8 mouse cellular contexts compared by ENCODE assay signal in the genomic region with DNA sequence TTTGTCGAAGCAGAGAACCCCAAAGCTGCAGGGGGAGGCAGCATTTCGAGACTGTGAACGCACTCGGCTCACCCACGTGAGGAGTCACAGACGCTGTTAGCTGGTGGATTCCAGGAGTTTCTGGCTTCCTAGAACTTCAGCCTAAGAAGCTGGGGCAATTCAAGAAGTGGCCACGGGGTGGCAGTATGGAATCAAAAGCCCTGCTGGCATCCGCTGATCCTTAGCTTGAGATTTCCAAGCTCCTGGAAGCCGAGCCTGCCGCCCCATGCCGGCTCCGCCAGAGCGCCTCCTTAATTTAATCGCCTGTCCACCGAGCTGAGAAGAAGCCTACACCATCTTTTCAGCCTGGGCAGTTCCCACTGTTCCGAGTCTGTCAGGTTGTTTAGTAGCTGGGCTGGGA.
A peak's percentile ranks its signal among the peaks of the same experiment; 100 is the strongest.
DNase-seq lines count a peak whose midpoint lies in the region; ATAC-seq and TF ChIP-seq lines count a peak whose summit lies in the region.

No protein-coding gene starts in this region.

- H3K9me3 ChIP-seq in lung, postnatal 0 days (ENCODE audit: low read length), result no peaks in the 10 kb centered on the region

- H3K4me1 ChIP-seq in lung, postnatal 0 days (ENCODE audit: insufficient read depth, low read depth, low read length), result no peaks in the 10 kb centered on the region

- H3K27ac ChIP-seq in lung, postnatal 0 days (ENCODE audit: low read length), result no peak overlapping the region

- peak; percentile 83 for ATAC-seq in frontal cortex, adult (ENCODE audit: low TSS enrichment)
- peak; percentile 65 to 72; a peak in 2 of 4 replicates for ATAC-seq in hematopoietic stem cell, adult 5-6 weeks (replicated peaks in 1 of 2; ENCODE audit: insufficient read depth in 1 of 2, low FRiP score in 2 of 2, low TSS enrichment in 1 of 2, low read depth in 1 of 2, poor library complexity in 2 of 2, severe bottlenecking in 2 of 2)
- peak; percentile 58 for ATAC-seq in lung, postnatal 0 days

- no peak overlapping the region for H3K9ac ChIP-seq in lung, postnatal 0 days (replicated peaks; ENCODE audit: low read depth)

- no peak overlapping the region for H3K4me3 ChIP-seq in lung, postnatal 0 days (ENCODE audit: low read depth, low read length)

- no peaks in the 10 kb centered on the region for H3K36me3 ChIP-seq in lung, postnatal 0 days (ENCODE audit: insufficient read depth, low read length)

- TF ChIP-seq EP300 in lung, postnatal 0 days (IDR thresholded peaks at IDR 0.05), result no peak

- H3K27me3 ChIP-seq in lung, postnatal 0 days (replicated peaks; ENCODE audit: insufficient read depth, low read length), result peaks cover 5% of the 10 kb centered on the region; the same call in 1 of the 2 replicates

- TF ChIP-seq CTCF in lung, postnatal 0 days (IDR thresholded peaks at IDR 0.05), result peak; percentile 88

- peak; percentile 97 for DNase-seq in MN1 (ENCODE audit: low spot score)
- peak; percentile 94 for DNase-seq in cerebellum, adult 8-10 months
- DNase-seq in layer of hippocampus, adult 8-10 months (ENCODE audit: low spot score in 2 of 2), result peak; percentile 85 to 97
- DNase-seq in lung, postnatal 0 days (ENCODE audit: low spot score), result peak; percentile 90
- peak; percentile 94 for DNase-seq in ovary, postnatal 14 days (ENCODE audit: low spot score)
- DNase-seq in thymus, postnatal 10 days (ENCODE audit: low spot score in 2 of 2), result peak; percentile 34 to 74

- no peak overlapping the region for H3K4me2 ChIP-seq in lung, postnatal 0 days (replicated peaks; ENCODE audit: low read depth, low read length)

- WGBS in lung, postnatal 0 days, result 2% methylated on average over 16 of the region's 16 CpGs
